Mouse (Mus musculus) heart, embryonic 11.5 days (tissue): Measurements from ENCODE around the gene Lgi4. TPM values are rescaled to one million over a fixed set of nuclear protein-coding genes. Genes with fewer than 3 reads are reported as not detected.

Source experiments
- ATAC-seq: fragments of 200-750 bp; cut with Nextera tagmentation; replicated peaks from 2 replicates; pipeline ENCODE4 v1.8.0; 2017; ENCODE audit warnings: moderate library complexity; ENCODE audit not compliant: insufficient number of reproducible peaks, low FRiP score, low TSS enrichment
- H3K27ac ChIP-seq: fragments of 300-500 bp; sonication (generic); 2 replicates; pipeline ENCODE4 v1.5.1; 2014; ENCODE audit warnings: mild to moderate bottlenecking, low read depth, low read length
- H3K27me3 ChIP-seq: fragments of 300-500 bp; sonication (generic); 2 replicates; pipeline ENCODE4 v1.6.1; 2014; ENCODE audit warnings: mild to moderate bottlenecking, low read length, mixed read lengths; ENCODE audit not compliant: control insufficient read depth, insufficient read depth
- H3K36me3 ChIP-seq: fragments of 300-500 bp; sonication (generic); 2 replicates; pipeline ENCODE4 v1.6.1; 2014; ENCODE audit warnings: mild to moderate bottlenecking, low read length, moderate library complexity, mixed read lengths; ENCODE audit not compliant: control insufficient read depth, insufficient read depth
- H3K4me1 ChIP-seq: fragments of 300-500 bp; sonication (generic); 2 replicates; pipeline ENCODE4 v1.6.1; 2014; ENCODE audit warnings: low read length; ENCODE audit not compliant: control insufficient read depth, insufficient read depth
- H3K4me2 ChIP-seq: fragments of 300-500 bp; sonication (generic); 2 replicates; pipeline ENCODE4 v1.6.1; 2014; ENCODE audit warnings: mild to moderate bottlenecking, moderate library complexity
- H3K4me3 ChIP-seq: fragments of 300-500 bp; sonication (generic); 2 replicates; pipeline ENCODE4 v1.5.1; 2014; ENCODE audit warnings: low read depth, low read length
- H3K9ac ChIP-seq: fragments of 300-500 bp; sonication (generic); 2 replicates; pipeline ENCODE4 v1.6.1; 2014; ENCODE audit warnings: mild to moderate bottlenecking, low read depth, low read length, moderate library complexity
- H3K9me3 ChIP-seq: fragments of 300-500 bp; sonication (generic); replicated peaks from 2 replicates; pipeline ENCODE4 v1.6.1; 2016; ENCODE audit warnings: low read length; ENCODE audit not compliant: control insufficient read depth
- WGBS: fragments of 180-500 bp; shearing (Covaris S2); extraction: QIAGEN DNeasy Blood & Tissue Kit; methylation state at CpG from one replicate; pipeline ENCODE4 v1.1.7; 2014; ENCODE audit not compliant: insufficient replicate concordance; 5-methylcytosine and 5-hydroxymethylcytosine counted together
- microRNA-seq: library from miRNA; unstranded; fragments of <30 nt; microRNA quantifications from one replicate; pipeline ENCODE4, GENCODE M21; 2016; ENCODE audit warnings: borderline number of aligned reads
- polyA plus RNA-seq: library from polyadenylated mRNA; unstranded; fragments of >200 nt; fragmentation: Nextera tagmentation; extraction: Ambion mirVana; gene quantifications from 2 replicates; pipeline ENCODE4 v1.2.1, GENCODE M21; 2014

Lgi4 gene
- polyA plus RNA-seq, 1 experiment from 2014 or later, result 0.34 TPM

- Histone ChIP-seq H3K4me1 (peaks cover 21% of the 10 kb centered on the region), H3K9me3 (no peaks in the 10 kb centered on the region), H3K9ac (no peak overlapping the region), H3K27me3 (no peaks in the 10 kb centered on the region; the same call in 1 of the 2 replicates), H3K4me3 (no peak overlapping the region), H3K27ac (no peak overlapping the region), H3K36me3 (no peaks in the 10 kb centered on the region), H3K4me2 (no peak overlapping the region)
- no peak for ATAC-seq
- 78% methylated on average over 7 of the region's 7 CpGs for WGBS
These were observed 59.3 kb downstream of the Lgi4 start for GRCm38 (mm10) chr7:31118486-31118885.

GRCm38 (mm10) chr7:31119556-31119955 is 60.4 kb downstream of the Lgi4 start:
- H3K27ac ChIP-seq, result no peak overlapping the region
- 80% methylated on average over 5 of the region's 5 CpGs for WGBS
- H3K36me3 ChIP-seq, result no peaks in the 10 kb centered on the region
- no peaks in the 10 kb centered on the region for H3K9me3 ChIP-seq
- H3K27me3 ChIP-seq, result no peaks in the 10 kb centered on the region; the same call in 1 of the 2 replicates
- no peak overlapping the region for H3K4me2 ChIP-seq
- H3K4me3 ChIP-seq, result no peak overlapping the region
- peaks cover 21% of the 10 kb centered on the region for H3K4me1 ChIP-seq
- ATAC-seq, result no peak
- no peak overlapping the region for H3K9ac ChIP-seq

Small RNA genes within 50 kb of the gene (microRNA-seq; reads per million reads assigned to microRNA genes)
- gene Mir7050, result not detected

Other genes starting within 250 kb of the Lgi4 start
- not detected in 2 replicates for gene Ffar2, start 235.6 kb upstream of the Lgi4 start, polyA plus RNA-seq
- not detected in 2 replicates for gene Ffar3, start 203.2 kb upstream of the Lgi4 start, polyA plus RNA-seq
- gene Ffar1, start 197.8 kb upstream of the Lgi4 start, polyA plus RNA-seq, result not detected in 2 replicates
- not detected in 2 replicates for gene Cd22, start 179.0 kb upstream of the Lgi4 start, polyA plus RNA-seq
- 0.09 TPM in 1 of 2 replicates, not detected in the other for gene Mag, start 144.5 kb upstream of the Lgi4 start, polyA plus RNA-seq
- not detected in 2 replicates for gene Hamp2, start 134.7 kb upstream of the Lgi4 start, polyA plus RNA-seq
- gene Hamp, start 115.3 kb upstream of the Lgi4 start, polyA plus RNA-seq, result not detected in 2 replicates
- 18.8 and 19.6 TPM in 2 replicates for gene Usf2, start 102.5 kb upstream of the Lgi4 start, polyA plus RNA-seq
- gene Lsr, start 85.9 kb upstream of the Lgi4 start, polyA plus RNA-seq, result 11.6 and 14.4 TPM in 2 replicates
- 0.72 and 0.89 TPM in 2 replicates for gene Fam187b, start 85.6 kb upstream of the Lgi4 start, polyA plus RNA-seq
- gene Fxyd5, start 16.9 kb upstream of the Lgi4 start, polyA plus RNA-seq, result 30.3 and 38.5 TPM in 2 replicates
- 2.5 and 4.9 TPM in 2 replicates for gene Fxyd7, start 7.9 kb upstream of the Lgi4 start, polyA plus RNA-seq
- 566 and 581 TPM in 2 replicates for gene Fxyd1, start 2.1 kb upstream of the Lgi4 start, polyA plus RNA-seq
- gene Fxyd3, start 17.4 kb downstream of the Lgi4 start, polyA plus RNA-seq, result 0.38 and 1.8 TPM in 2 replicates
- 2.7 and 3.3 TPM in 2 replicates for gene Hpn, start 55.9 kb downstream of the Lgi4 start, polyA plus RNA-seq
- 3.0 TPM in 2 replicates for gene Scn1b, start 67.7 kb downstream of the Lgi4 start, polyA plus RNA-seq
- gene Gramd1a, start 96.6 kb downstream of the Lgi4 start, polyA plus RNA-seq, result 49.0 and 55.9 TPM in 2 replicates
- gene Scgb2b2, start 231.2 kb downstream of the Lgi4 start, polyA plus RNA-seq, result not detected in 2 replicates
- gene Scgb1b2, start 232.5 kb downstream of the Lgi4 start, polyA plus RNA-seq, result not detected in 2 replicates